Mouse (Mus musculus): ENCODE data around the gene Rasgef1c. TPM values are rescaled to one million over a fixed set of nuclear protein-coding genes. Genes with fewer than 3 reads are reported as not detected.
A peak's percentile ranks its signal among the peaks of the same experiment; 100 is the strongest.

Gene Rasgef1c
- polyA plus RNA-seq, 1 experiment from 2014 or later = not detected

DNA sequence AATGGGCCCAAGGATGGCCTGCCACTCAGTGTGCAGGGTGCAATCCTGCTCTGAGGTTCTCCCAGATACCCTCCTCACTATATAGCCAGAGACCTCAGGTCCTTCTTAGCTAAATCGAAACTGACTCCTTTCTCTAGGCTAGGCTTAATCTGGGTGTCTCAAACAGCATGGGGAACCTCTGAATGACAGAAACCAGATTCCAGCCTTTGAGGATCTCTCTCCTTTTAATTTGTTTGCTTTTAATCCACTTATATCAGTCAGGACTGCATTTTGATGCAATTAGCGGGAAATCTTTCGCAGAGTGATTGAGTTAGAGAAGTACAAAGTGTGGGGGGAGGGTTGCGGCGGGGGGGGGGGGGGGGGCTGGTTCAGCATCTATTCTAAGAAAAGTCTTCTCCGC, 111.4 kb downstream of the Rasgef1c start:
- Histone ChIP-seq H3K4me1 (no peaks in the 10 kb centered on the region), H3K4me2 (no peak overlapping the region), H3K27me3 (replicated peaks) (0 out of 2 replicates have a peak, but pooled peaks cover 7% of the 10 kb centered on the region), H3K27ac (no peak overlapping the region), H3K9ac (no peak overlapping the region), H3K4me3 (no peak overlapping the region), H3K36me3 (no peaks in the 10 kb centered on the region), H3K9me3 (replicated peaks) (no peaks in the 10 kb centered on the region)
- no peak for ATAC-seq
- 70% methylated on average over 6 of the region's 6 CpGs for WGBS (ENCODE audit: insufficient replicate concordance)

DNA sequence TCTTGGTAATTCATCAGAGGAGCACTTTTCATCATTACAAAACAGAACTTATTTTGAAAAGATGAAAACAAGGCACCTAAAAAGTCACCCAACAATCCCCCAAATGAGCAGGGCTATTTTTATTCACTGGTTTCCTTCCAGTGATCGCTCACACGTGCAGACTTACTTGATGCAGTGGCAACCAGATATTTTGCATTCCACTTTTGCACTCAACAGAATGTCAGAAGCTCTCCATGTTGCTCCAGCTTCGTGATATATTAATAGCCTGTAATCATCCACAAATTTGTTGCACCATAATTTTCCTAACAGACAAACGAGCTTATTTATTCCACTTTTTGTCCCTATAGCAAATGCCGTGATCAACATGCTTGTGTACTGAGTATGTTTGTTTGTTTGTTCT, 114.9 kb downstream of the Rasgef1c start:
- 63% methylated on average over 5 of the region's 5 CpGs for WGBS (ENCODE audit: insufficient replicate concordance)
- Histone ChIP-seq H3K36me3 (no peaks in the 10 kb centered on the region), H3K9me3 (replicated peaks) (no peaks in the 10 kb centered on the region), H3K27ac (no peak overlapping the region), H3K4me2 (no peak overlapping the region), H3K4me3 (no peak overlapping the region), H3K4me1 (no peaks in the 10 kb centered on the region), H3K27me3 (replicated peaks) (peaks cover 13% of the 10 kb centered on the region; the same call in 1 of the 2 replicates), H3K9ac (no peak overlapping the region)
- no peak for ATAC-seq

DNA sequence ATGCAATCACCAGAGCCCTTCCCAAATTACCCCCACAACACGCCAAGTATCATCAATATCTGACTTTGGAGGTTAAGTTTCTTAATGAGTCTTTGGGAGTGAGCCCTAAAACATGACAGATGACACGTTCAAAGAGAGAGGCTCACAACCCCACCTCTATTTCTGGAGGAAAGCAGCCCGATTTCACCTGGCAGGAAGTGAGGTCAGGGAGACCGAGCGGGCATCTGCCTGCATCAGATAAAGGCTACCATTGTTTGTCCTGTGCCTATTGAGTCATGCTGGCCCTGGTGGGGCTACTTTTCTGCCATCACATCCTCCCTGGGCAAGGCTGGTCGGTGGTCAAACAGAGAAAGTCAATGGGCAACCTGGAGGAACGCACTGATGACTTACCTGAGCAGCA, 115.9 kb downstream of the Rasgef1c start:
- H3K27ac ChIP-seq = no peak overlapping the region
- no peaks in the 10 kb centered on the region for H3K9me3 ChIP-seq (replicated peaks)
- no peaks in the 10 kb centered on the region for H3K36me3 ChIP-seq
- 43% methylated on average over 7 of the region's 7 CpGs for WGBS (ENCODE audit: insufficient replicate concordance)
- no peaks in the 10 kb centered on the region for H3K4me1 ChIP-seq
- H3K9ac ChIP-seq = no peak overlapping the region
- no peak overlapping the region for H3K4me3 ChIP-seq
- no peak for ATAC-seq
- no peak overlapping the region for H3K4me2 ChIP-seq
- peaks cover 16% of the 10 kb centered on the region; the same call in 1 of the 2 replicates for H3K27me3 ChIP-seq (replicated peaks)

DNA sequence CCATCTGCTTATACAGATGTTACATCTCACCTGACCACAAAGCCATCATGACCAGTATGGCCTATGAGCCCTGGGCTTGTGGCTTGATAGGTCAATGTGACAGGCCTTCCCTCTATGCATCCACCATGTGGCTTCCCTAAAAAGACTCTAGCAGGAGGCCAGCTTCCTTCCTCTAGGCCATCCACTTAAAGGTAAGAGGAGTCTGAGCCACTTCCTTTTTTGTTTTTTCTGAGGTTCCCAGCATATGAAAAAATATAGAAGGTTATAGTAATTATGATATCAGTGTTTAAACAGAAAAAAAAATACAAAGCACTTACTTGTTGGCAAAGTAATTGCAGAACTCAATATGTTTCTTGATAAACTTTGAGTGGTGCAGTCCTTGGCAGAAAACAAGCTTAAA, 117.2 kb downstream of the Rasgef1c start:
- no peak for ATAC-seq
- Histone ChIP-seq H3K36me3 (no peaks in the 10 kb centered on the region), H3K27me3 (replicated peaks) (peaks cover 9% of the 10 kb centered on the region; the same call in 1 of the 2 replicates), H3K9ac (no peak overlapping the region), H3K4me3 (no peak overlapping the region), H3K4me2 (no peak overlapping the region), H3K4me1 (peaks cover under 1% of the 10 kb centered on the region; the same call in 1 of the 2 replicates), H3K27ac (no peak overlapping the region), H3K9me3 (replicated peaks) (no peaks in the 10 kb centered on the region)

DNA sequence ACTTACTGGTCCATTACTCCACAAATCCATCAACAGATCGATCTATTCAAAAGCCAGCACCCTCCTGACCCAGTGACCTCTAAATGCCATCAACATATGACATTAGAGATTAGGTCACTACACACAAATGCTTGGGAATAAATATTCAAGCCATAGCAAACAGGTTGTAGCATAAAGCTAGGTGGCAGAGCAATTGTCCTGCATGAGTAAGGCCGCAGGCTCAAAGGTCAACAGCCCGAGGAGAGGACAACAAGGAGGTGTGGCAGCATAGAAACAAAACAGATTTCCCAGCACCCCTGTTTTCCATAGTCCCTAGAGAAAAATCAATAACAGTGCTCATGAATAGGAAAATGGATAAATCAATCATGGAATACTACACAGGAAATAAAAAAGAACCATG, 120.5 kb downstream of the Rasgef1c start:
- no peaks in the 10 kb centered on the region for H3K9me3 ChIP-seq (replicated peaks)
- H3K4me3 ChIP-seq = no peak overlapping the region
- WGBS (ENCODE audit: insufficient replicate concordance) = 66% methylated on average over 3 of the region's 3 CpGs
- no peak overlapping the region for H3K9ac ChIP-seq
- ATAC-seq = no peak
- no peak overlapping the region for H3K27ac ChIP-seq
- H3K4me1 ChIP-seq = peaks cover 29% of the 10 kb centered on the region
- H3K4me2 ChIP-seq = no peak overlapping the region
- peaks cover 19% of the 10 kb centered on the region; the same call in 1 of the 2 replicates for H3K27me3 ChIP-seq (replicated peaks)
- no peaks in the 10 kb centered on the region for H3K36me3 ChIP-seq

DNA sequence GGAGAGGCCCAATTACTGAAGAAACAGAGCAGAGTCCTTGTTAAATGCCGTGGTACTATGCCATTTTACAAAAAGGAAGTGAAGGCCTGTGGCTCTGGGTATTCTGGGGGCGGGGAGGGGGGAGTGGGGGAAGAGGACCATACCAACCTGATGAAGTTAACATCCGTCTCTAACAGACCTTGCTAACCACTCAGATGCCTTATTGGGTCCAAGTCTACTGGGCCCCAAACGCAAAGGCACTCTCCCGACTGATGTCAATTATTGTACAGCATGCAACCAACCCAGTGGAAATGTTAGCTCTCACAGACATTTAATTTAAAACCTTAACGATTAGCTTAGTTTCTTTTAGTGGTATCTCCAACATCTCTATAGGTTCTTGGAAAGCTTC, 122.8 kb downstream of the Rasgef1c start:
- peak; percentile 20; the same call in 1 of the 2 replicates for ATAC-seq
- H3K4me1 ChIP-seq = peaks cover 41% of the 10 kb centered on the region
- H3K9me3 ChIP-seq (replicated peaks) = no peaks in the 10 kb centered on the region
- H3K36me3 ChIP-seq = no peaks in the 10 kb centered on the region
- peaks cover 19% of the 10 kb centered on the region; the same call in 1 of the 2 replicates for H3K27me3 ChIP-seq (replicated peaks)
- peak overlapping the region; percentile 80 for H3K4me3 ChIP-seq
- H3K27ac ChIP-seq = no peak overlapping the region; the same call in 1 of the 2 replicates
- WGBS (ENCODE audit: insufficient replicate concordance) = 29% methylated on average over 6 of the region's 6 CpGs
- peak overlapping the region; percentile 100 for H3K4me2 ChIP-seq
- 0 out of 2 replicates have a peak overlapping the region, but pooled peaks have one; percentile 88 for H3K9ac ChIP-seq

DNA sequence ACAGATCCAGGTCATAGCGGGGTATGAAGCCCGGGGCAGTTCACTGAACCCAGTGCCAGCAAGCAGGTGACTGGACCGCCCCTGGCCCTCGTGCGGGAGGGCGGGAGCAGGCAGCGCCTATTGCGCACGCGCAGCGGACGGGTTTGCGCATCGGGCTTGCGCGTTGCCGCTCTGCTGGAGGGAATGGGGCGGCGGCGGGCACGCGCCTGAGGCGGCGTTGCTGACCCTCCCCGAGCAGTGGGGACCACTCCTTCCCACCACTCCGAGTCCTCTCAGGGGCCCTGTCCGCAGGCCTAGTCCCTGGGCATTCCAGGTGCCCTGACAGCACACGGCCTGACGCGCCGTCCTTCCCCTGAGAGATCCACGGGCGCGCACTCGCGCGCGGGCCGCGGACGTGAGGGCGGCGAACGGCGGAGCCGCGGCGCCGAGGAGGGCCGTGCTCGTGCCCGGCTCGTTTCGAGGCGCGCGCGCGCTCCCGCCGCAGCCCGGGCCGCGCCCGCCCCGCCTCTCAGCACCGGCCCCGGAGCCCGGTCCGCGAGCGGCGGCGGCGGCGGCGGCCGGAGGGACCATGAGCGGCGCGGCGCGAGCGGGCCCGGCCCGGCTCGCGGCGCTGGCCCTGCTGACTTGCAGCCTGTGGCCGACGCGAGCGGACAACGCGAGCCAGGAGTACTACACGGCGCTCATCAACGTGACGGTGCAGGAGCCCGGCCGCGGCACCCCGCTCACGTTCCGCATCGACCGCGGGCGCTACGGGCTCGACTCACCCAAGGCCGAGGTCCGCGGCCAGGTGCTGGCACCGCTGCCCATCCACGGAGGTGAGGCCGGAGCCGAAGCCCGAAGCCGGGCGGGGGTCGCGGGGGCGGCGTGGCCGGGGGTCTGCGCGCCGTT, 123.4 kb downstream of the Rasgef1c start, which contains the start of gene Rnf130:
Gene Rnf130, plus strand, starts transcription at position 514 of the 888 bp plus-strand sequence.
- Histone ChIP-seq H3K27me3 (replicated peaks) (peaks cover 19% of the 10 kb centered on the region; the same call in 1 of the 2 replicates), H3K27ac (peak within 1 kb of the TSS; percentile 84), H3K4me2 (peak within 1 kb of the TSS; percentile 100), H3K4me3 (peak within 1 kb of the TSS; percentile 80), H3K9ac (peak within 1 kb of the TSS; percentile 88), H3K9me3 (replicated peaks) (no peaks in the 10 kb centered on the region), H3K36me3 (no peaks in the 10 kb centered on the region), H3K4me1 (peaks cover 45% of the 10 kb centered on the region)
- under 1% methylated on average over 82 of the region's 129 CpGs for WGBS (ENCODE audit: insufficient replicate concordance)
- ATAC-seq = peak; percentile 87

DNA sequence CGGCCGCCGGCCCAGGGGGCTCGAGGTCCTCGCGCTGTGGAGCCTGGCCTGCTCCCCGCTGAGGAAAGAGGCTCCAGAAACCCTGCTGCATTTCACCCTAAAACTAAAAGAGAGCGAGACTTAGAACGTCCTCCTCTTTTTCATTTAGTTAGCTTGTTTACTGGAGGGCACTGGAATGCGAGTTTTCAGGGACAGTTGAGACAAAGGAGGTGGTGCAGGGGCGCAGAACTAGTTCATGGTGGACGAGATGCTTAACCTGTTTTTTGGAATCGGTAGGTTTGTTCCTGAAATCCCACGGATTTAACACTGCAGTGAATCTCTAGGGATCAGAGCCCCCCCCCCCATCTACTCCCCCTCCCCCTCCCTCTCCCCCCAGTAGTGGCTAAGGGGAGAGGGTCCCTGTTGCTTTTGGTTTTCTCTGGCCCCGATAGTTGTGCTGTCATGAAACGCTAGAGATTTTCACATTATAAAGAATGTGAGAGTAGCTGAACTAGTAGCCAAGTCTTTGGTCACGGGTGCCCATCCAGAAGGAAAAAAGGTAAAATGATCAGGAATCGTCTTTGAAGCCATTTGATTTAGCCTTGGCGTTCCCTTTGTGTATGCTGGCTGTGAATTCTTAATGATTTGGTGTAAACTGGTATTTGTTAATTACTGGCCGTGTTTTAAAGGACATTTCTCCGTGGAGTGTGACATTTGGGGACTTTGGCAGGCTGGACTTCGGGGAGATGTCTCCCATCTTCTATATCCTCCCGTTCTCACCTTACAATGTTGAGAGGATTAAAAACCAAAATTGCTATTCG, 124.3 kb downstream of the Rasgef1c start:
- 7% methylated on average over 24 of the region's 24 CpGs for WGBS (ENCODE audit: insufficient replicate concordance)
- ATAC-seq = peak; percentile 6; the same call in 1 of the 2 replicates

DNA sequence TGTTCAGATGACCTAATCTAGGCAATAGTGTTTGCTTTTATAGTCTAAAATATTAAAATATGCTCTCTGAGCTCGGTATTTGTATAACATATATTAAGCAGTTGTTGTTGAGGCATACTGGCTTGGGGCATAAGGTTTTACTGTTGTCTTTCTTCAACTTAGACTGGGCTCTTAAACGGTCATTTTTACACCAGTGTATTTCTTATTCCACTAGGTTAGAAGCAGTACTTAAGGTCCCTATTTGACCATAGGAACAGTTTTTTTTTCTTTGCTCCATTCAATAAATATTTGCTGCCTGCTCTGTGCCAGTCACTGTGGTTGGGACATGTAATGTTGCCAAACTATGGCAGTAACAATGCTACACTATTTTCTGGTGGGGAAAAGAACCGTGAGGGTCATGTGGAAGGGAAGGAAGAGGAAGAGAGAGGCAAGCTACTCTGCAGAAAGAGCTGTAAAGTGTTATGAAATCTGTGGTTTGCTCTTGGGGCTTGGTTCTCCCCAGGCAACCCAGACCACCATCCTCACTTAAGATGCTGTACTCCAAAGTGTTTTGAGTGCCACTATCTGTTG, 125.0 kb downstream of the Rasgef1c start:
- H3K9me3 ChIP-seq (replicated peaks) = no peaks in the 10 kb centered on the region
- peaks cover 54% of the 10 kb centered on the region for H3K4me1 ChIP-seq
- peak overlapping the region; percentile 80 for H3K4me3 ChIP-seq
- H3K36me3 ChIP-seq = no peaks in the 10 kb centered on the region
- peaks cover 12% of the 10 kb centered on the region; the same call in 1 of the 2 replicates for H3K27me3 ChIP-seq (replicated peaks)
- H3K4me2 ChIP-seq = peak overlapping the region; percentile 100
- WGBS (ENCODE audit: insufficient replicate concordance) = 22% methylated on average over 3 of the region's 3 CpGs
- ATAC-seq = no peak
- no peak overlapping the region for H3K9ac ChIP-seq
- 0 out of 2 replicates have a peak overlapping the region, but pooled peaks have one; percentile 84 for H3K27ac ChIP-seq

More for the DNA sequence above, 124.3 kb downstream of the Rasgef1c start:
- Histone ChIP-seq H3K4me2 (peak overlapping the region; percentile 100), H3K4me1 (peaks cover 49% of the 10 kb centered on the region), H3K36me3 (no peaks in the 10 kb centered on the region), H3K27ac (peak overlapping the region; percentile 84), H3K9me3 (replicated peaks) (no peaks in the 10 kb centered on the region), H3K9ac (peak overlapping the region; percentile 88), H3K27me3 (replicated peaks) (peaks cover 18% of the 10 kb centered on the region; the same call in 1 of the 2 replicates), H3K4me3 (peak overlapping the region; percentile 80)

DNA sequence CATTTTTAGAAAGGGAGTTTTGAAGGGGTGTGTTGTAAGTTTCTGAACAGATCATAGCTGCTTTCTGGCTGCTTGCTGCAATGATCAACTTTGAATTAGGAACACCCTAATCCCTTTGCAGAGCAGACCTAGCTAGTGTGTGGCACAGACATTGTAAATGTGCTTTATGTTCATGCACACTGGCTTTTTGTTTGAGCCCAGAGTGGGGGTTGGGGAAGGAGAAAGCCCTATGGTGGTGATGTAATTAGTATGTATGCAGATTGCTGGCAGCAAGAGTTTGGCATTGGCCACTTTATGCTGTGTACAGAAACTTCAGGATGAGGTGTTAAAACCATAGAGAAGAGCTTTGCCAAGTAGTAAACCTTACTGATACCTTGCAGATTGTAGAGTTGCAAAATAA, 126.8 kb downstream of the Rasgef1c start:
- no peak for ATAC-seq
- no peak overlapping the region for H3K27ac ChIP-seq
- no peak overlapping the region for H3K4me2 ChIP-seq
- H3K9ac ChIP-seq = no peak overlapping the region
- no peaks in the 10 kb centered on the region for H3K36me3 ChIP-seq
- no peaks in the 10 kb centered on the region for H3K9me3 ChIP-seq (replicated peaks)
- no peak overlapping the region for H3K4me3 ChIP-seq
- H3K4me1 ChIP-seq = peaks cover 56% of the 10 kb centered on the region
- H3K27me3 ChIP-seq (replicated peaks) = peaks cover 10% of the 10 kb centered on the region; the same call in 1 of the 2 replicates
